Mouse (Mus musculus): ENCODE measurements around the gene Slc25a10.
A peak's percentile ranks its signal among the peaks of the same experiment; 100 is the strongest.

Slc25a10 gene

DNA sequence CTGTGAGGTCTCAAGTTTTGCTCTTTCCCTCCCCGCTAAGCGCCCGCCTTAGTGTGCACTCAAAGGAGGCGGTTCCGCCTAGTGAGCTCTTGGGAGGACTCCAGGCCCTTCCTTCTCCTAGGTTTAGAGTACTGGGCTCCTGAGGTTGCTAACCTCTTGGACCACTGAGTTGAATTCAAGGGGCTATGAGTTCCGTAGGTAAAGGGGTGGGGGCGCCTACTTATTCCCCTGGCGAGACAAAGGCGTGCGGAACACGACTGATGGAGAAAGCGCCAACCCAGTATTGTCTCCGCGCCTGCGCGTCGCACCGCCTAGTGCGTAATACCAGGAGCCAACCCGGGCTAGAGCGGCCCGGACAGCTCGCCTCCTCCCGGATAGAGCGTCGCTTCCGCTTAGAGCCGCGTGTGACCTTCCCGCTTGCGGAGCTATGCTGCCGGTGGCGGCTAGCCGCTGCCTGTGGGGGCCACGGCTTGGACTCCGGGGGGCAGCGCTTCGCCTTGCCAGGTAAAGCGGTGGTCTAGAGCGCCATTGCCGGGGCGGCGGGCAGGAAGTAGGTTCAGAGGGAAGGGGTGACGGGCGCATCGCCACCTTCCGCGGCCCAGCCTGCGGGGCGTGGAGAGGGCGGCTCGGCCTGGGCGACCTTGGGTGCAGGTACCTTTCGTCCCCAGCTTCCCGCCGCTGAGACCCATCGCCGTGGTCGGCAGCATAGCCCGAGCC is 7.2 kb upstream of the Slc25a10 start, which contains the start of gene Mrpl12:
TSS of gene Mrpl12 (plus strand) at position 349 of the 717 bp plus-strand sequence.
- DNase-seq (ENCODE audit: low spot score in 2 of 2) = peak; percentile 82 to 87

- no peak for DNase-seq (ENCODE audit: low spot score in 2 of 2)
Observed at GRCm38 (mm10) chr11:120485251-120485650, 6.4 kb upstream of the Slc25a10 start.

DNA sequence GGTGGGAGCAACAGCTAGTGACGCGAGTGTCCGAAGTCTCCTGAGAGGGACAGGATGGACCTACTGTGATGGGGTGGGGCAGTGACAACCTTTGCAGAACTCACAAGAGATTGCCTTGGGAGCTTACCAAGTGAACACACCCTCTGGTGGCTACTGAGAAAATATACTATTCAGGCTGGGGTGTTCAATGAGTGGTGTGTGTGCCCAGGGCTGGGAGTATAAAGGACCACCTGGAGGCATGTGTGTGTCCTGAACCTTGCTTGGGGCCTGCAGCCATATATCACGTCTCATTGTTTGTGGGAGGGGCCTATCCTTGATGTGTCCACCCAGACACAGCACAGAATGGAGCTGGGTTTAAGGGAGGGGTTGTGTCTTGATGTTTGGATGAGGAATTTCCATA is 3.1 kb upstream of the Slc25a10 start:
- DNase-seq (ENCODE audit: low spot score in 2 of 2) = no peak

GRCm38 (mm10) chr11:120489054-120489761 is 2.4 kb upstream of the Slc25a10 start:
- DNase-seq (ENCODE audit: low spot score in 2 of 2) = peak in 1 of 2 experiments; percentile 72

- DNase-seq (ENCODE audit: low spot score in 2 of 2) = no peak
Observed at GRCm38 (mm10) chr11:120490291-120491046, 1.2 kb upstream of the Slc25a10 start.

- DNase-seq (ENCODE audit: low spot score in 2 of 2) = peak in 1 of 2 experiments; percentile 43
Observed at GRCm38 (mm10) chr11:120492024-120492877, 611 bp downstream of the Slc25a10 start.

DNA sequence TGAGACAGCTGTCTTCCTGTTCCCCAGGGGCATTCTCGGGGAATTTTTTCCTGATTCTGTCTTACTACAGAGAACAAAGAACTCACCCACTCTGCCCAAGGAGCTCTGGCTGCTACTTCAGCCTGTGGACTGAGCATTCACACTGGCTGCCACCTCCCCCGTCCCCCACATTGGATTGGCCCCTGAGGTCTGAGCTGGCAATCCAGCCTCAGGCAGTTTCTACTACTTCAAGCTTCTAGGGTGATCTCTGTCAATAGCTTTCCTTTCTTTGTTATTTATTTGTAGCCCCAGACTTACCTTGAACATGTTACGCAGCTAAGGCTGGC is 1.2 kb downstream of the Slc25a10 start:
- no peak for DNase-seq (ENCODE audit: low spot score in 2 of 2)

GRCm38 (mm10) chr11:120493351-120493750 is 1.7 kb downstream of the Slc25a10 start:
- no peak for DNase-seq (ENCODE audit: low spot score in 2 of 2)

DNA sequence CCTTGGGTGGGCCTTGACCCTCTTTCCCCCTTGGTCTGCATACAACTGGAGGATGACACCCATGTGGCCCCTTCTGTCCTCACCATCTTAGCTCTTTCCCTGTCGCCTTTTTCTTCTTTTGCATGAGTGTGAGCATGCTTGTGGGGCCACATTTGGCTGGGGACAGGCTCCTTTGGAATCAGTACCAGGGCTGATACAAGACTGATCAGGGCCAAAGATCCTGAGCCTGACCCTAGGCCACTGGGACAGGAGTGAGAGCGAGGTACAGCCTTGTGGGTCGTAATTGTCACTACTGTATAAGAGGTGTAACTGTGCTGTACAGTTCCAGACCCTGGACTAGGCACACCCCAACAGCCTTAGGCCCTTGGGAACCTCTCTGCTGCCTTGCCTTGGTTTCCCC is 2.3 kb downstream of the Slc25a10 start:
- DNase-seq (ENCODE audit: low spot score in 2 of 2) = no peak

DNA sequence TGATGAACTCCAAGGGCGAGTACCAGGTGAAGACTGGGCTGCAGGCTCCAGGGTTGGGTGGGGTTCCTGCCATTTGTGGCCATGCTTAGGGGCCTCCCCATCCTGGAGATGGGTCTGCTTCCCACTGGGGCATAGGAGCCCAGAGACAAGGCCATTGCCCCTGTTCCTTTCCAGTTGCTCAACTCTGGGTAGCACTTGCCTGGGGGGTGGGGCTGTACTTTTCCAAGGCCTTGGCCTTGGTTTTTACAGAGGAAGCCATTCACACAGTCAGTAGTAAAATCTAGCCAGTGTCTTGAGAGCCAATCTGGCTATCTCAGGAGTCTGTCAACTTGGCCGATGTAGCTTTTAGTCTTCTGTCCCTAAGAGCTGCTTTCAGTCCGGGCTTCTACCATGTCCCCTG is 5.8 kb downstream of the Slc25a10 start:
- peak in 1 of 2 experiments; percentile 52 for DNase-seq (ENCODE audit: low spot score in 2 of 2)

DNA sequence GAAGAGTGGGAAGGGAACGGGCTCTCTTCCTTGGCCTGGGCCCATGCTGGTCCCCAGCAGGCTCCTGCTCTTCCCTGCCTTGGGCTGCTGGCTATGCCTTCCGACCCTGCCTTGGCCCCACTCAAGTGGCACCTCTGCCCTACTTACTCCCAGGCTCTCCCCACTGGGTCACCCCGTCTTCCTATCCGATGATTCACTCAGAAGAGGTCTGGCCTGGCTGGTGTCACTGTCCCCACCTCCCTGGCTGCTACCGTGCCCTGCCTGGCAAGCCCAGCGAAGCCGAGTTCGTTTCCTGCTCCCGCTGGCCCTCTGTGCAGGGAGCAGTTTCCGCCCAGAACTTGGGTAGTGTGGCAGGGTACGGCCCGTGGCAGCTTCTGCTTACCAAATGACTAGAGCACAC is 6.6 kb downstream of the Slc25a10 start:
- DNase-seq (ENCODE audit: low spot score in 2 of 2) = peak in 1 of 2 experiments; percentile 60

DNA sequence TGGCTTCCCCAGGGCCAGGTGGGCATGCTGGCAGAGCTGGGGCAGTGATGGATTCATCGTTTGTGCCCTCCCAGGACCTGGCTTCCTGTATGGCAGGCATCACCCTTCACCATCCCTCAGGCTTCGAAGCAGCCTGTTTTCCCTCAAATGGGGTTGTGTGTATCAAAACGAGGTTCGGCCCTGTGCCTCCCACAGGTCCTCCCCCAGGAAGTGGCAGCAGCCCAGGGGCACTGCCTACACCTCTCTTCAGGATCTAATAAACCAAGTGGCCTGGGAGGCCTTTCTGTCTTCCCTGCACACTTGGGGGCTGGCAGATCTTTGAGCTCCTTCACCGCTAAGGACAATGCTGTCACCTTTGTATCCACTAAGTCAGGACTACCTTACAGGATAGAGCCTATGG is 7.3 kb downstream of the Slc25a10 start:
- no peak for DNase-seq (ENCODE audit: low spot score in 2 of 2)

DNA sequence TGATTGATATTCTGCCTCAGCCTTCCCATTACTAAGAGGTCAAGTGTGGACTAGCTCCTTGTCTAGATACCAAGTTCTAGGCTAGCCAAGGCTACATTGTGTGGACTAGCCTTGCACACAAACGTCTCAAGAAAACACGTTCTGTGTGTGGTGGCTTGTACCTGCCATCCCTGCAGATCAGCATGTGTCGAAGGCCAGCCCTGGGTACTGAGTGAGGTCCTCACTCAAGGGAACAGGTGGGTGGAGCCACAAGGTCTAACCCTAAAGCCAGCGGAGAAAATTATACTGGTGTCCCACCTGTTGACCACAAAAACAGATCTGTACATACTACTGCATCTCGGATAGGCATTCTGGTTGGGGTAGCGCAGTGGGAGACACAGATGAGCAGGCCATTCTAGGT is 8.3 kb downstream of the Slc25a10 start:
- DNase-seq (ENCODE audit: low spot score in 2 of 2) = no peak

- DNase-seq (ENCODE audit: low spot score in 2 of 2) = peak; percentile 88 to 89
Observed at GRCm38 (mm10) chr11:120500357-120500756, 8.7 kb downstream of the Slc25a10 start.

GRCm38 (mm10) chr11:120501018-120501417 is 9.4 kb downstream of the Slc25a10 start:
- no peak for DNase-seq (ENCODE audit: low spot score in 2 of 2)

GRCm38 (mm10) chr11:120501701-120502100 is 10.1 kb downstream of the Slc25a10 start:
- no peak for DNase-seq (ENCODE audit: low spot score in 2 of 2)

- DNase-seq (ENCODE audit: low spot score in 2 of 2) = no peak
Observed at GRCm38 (mm10) chr11:120505661-120506060, 14.0 kb downstream of the Slc25a10 start.

GRCm38 (mm10) chr11:120506899-120507298 is 15.3 kb downstream of the Slc25a10 start:
- no peak for DNase-seq (ENCODE audit: low spot score in 2 of 2)

- DNase-seq (ENCODE audit: low spot score in 2 of 2) = no peak
Observed at GRCm38 (mm10) chr11:120507611-120508289, 16.1 kb downstream of the Slc25a10 start.

- no peak for DNase-seq (ENCODE audit: low spot score in 2 of 2)
Observed at GRCm38 (mm10) chr11:120508290-120508870, 16.7 kb downstream of the Slc25a10 start.

GRCm38 (mm10) chr11:120509940-120510339 is 18.3 kb downstream of the Slc25a10 start:
- no peak for DNase-seq (ENCODE audit: low spot score in 2 of 2)

Measured in urinary bladder, postnatal 36 days (tissue).